Mouse (Mus musculus): ENCODE data around the gene Slfn3. TPM values are rescaled to one million over a fixed set of nuclear protein-coding genes. Genes with fewer than 3 reads are reported as not detected.

The Slfn3 gene
- total RNA-seq (2023) = 4.8 TPM

GRCm38 (mm10) chr11:83191134-83191893 lies at the start of gene Slfn3:
TSS of gene Slfn3 (plus strand) at chr11:83191330.

GRCm38 (mm10) chr11:83174948-83175539 lies 16.1 kb upstream of the Slfn3 start, which contains the start of gene Slfn4:
TSS of gene Slfn4 (plus strand) at chr11:83175186.

Other genes starting within 250 kb of the Slfn3 start
- 40.0 TPM for gene Slfn5, start 240.0 kb upstream of the Slfn3 start, total RNA-seq (2023)
- 15.5 TPM for gene Slfn9, start 199.5 kb upstream of the Slfn3 start, total RNA-seq (2023)
- 52.1 TPM for gene Slfn8, start 170.5 kb upstream of the Slfn3 start, total RNA-seq (2023)
- gene Slfn2, start 126.2 kb upstream of the Slfn3 start, total RNA-seq (2023) = 173 TPM
- 113 TPM for gene Slfn1, start 74.5 kb upstream of the Slfn3 start, total RNA-seq (2023)
- 1.3 TPM for gene Slfn4, start 16.1 kb upstream of the Slfn3 start, total RNA-seq (2023)
- gene Slfn14, start 95.4 kb downstream of the Slfn3 start, total RNA-seq (2023) = 0.64 TPM
- 80.6 TPM for gene Ap2b1, start 107.7 kb downstream of the Slfn3 start, total RNA-seq (2023)
- 14.5 TPM for gene Pex12, start 111.3 kb downstream of the Slfn3 start, total RNA-seq (2023)
- 0.35 TPM for gene Rasl10b, start 217.8 kb downstream of the Slfn3 start, total RNA-seq (2023)
- not detected for gene Gas2l2, start 238.1 kb downstream of the Slfn3 start, total RNA-seq (2023)
- not detected for gene 1700020L24Rik, start 246.3 kb downstream of the Slfn3 start, total RNA-seq (2023)